Mouse (Mus musculus) stomach, postnatal 0 days (tissue): Measurements from ENCODE around the gene Slc5a4b.

Experiments
- CTCF ChIP-seq: IDR thresholded peaks from 2 replicates; pipeline ENCODE4 v1.5.1; 2016; ENCODE audit warnings: antibody characterized with exemption, low read depth, mild to moderate bottlenecking, moderate library complexity
- EP300 ChIP-seq: optimal IDR thresholded peaks from 2 replicates; pipeline ENCODE3; 2016; ENCODE audit warnings: antibody characterized with exemption

DNA sequence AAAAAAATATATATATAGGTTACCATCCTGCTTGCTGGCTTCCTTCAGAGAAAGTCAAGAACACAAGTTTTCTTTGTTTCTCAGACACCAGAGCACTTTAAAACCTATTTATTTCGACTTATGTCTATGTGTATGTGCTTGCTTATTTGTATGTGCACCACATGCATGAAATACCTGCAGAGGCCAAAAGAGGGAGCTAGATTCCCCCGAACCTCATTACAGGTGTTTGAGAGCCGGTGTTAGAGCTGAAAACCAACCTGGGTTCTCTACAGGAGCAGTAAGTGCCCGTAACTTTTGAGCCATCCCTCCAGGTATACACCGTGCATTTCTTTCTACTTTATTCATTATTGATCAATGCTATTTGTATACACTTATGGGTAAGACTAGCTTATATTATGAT is 48.3 kb downstream of the Slc5a4b start:
- TF ChIP-seq CTCF = no peak
- no peak for TF ChIP-seq EP300
